Mouse (Mus musculus) mature B cell (primary cell): ENCODE measurements around the gene Tsc22d2.

Experiments
- in situ Hi-C: fragments of 300-500 bp; cut with MboI; formaldehyde crosslinking; loops from 2 replicates; pipeline ENCODE4 v1.14.3; 2019

Gene Tsc22d2

DNA sequence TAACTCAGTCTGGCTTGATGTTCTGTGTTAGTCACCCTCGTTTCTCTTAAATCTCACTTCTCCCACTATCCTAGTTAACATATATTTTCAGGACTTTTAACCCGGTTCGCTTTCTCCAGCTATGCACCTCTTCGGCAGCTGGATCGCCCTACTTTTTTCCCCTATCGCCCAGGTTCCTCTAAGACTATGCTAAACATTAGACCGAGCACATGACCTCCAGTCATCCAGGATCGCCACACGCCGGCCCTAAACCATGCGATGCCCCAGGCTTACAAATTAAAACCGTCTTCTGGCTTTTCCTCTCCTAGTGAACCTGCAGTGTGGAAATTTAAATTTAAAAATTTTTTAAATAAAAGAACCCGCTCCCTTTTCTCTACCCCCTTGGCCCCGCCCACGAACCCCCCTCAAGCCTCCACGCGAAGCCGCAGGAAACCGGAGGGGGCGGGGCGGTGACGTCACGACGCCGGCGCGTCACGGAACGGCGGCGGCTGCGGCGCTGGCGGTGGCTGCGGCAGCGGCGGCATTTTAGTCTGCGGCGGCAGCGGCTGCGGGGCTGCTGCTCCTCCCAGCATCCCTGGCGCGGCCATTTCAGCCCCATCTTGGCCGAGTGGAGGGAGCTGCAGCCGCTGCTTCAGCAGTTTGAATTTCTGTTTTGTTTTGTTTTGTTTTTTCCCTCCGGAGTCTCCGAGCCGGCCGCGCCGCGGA lies at the start of gene Tsc22d2:
TSS of gene Tsc22d2 (plus strand) at position 482 of the 705 bp plus-strand sequence.
- in situ Hi-C loops, result no loop called here

DNA sequence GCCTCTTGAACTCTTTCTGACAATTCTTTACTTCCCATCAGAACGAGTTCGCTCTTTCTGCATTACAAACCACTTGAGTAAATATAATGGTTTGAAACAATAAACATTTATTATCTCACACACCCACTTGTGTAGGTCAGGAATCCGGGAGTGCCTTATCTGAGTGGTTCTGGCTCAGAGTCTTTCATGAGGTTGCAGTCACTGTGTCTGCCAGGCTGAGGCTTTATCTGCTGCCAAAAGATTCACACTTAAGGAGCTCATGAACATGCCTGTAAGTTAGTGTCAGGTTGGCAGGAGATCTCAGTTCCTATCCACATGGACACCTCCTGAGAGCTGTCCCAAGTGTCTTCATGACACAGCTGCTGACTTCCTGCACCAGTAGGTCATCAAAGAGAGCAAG lies 47.8 kb upstream of the Tsc22d2 start:
- in situ Hi-C loops, result no loop called here

DNA sequence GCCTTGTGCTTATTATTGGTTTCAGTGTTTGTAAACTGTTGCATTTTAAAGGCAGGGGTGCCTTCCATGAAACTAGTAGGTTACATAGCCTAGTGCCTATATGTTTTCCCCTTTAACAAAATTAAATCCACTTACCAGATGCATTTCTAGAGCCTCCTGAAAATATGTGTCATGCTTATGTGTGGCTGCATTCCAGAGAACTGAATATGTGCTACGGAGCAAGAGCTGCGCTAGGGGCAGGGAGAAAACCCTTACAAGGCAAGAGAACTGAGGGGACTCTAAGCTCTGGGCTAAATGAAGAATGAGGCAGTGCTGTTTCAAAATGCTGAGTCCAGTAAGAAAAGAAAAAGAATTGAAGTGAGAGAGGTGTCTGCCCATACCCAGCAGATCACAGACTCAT lies 43.7 kb upstream of the Tsc22d2 start:
- in situ Hi-C loops, result no loop called here

DNA sequence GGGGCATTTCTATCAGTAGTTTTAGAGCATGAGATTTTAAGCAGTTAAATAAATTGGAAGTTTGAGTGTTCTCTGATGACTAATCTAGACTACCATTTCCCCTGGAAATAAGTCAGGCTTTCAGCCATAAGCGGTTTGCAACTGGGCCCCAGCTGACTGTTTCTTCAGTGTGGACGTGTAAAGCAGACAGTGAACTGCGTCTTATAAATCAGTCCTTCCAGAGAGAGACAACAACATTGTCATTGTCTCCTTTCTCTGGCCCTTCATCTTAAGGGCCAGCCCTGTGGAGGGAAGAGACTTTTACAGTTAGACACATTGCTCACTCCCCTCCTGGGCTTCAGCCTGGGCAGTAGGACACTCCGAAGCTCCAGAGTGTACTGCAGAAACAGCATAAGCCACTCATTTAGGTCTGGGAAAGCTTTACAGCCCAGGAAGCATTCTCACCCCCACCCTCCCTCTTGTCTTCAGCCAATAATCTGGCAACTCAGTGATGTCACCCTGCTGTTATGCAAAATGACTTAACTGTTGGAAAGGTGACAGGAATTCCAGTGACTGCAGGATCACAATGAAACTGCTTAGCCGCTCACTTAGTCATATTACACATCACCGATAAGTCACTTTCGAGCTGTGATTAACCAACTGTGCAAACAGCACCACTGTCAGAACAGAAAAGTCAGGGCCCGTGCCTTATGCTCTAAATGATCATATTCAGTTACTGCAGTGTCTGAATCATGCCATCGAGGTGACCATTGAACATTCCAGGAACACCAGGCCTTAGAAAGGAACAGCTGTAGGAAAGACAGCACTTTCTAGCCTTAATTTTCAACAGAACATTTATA lies 42.2 kb upstream of the Tsc22d2 start:
- in situ Hi-C loops, result no loop called here

DNA sequence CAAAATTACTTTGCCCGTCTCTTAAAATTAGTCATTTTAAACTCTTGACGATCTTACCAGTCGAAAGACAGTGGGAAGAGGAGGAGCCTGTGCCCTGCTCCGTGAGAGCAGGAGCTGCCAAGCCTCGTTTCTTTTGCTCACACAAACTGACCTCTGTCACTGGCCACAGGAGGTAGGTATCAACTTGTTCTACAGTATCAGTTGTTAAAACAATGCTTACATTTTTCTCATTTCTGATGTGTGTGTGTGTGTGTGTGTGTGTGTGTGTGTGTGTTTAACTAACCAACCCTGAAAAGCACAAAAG lies 41.7 kb upstream of the Tsc22d2 start:
- in situ Hi-C loops, result no loop called here

DNA sequence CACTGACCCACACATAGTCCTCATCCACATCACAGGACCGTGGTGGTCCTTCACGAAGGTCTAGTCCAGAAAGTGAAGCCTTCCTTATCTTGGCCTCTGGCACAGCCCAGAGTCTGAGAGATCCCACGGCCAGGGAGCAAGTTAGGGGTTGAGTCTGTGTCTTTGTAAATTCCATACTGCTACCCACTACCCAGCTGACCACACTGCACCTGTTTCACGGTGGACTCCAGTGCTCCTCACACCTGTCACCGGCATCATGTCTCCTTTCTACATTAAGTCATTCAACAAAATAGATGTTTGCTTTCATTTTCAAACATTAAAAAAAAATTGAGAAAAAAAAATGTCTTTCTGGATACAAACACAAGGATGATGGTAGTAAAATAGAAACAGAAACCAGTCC lies 40.2 kb upstream of the Tsc22d2 start:
- in situ Hi-C loops, result no loop called here

DNA sequence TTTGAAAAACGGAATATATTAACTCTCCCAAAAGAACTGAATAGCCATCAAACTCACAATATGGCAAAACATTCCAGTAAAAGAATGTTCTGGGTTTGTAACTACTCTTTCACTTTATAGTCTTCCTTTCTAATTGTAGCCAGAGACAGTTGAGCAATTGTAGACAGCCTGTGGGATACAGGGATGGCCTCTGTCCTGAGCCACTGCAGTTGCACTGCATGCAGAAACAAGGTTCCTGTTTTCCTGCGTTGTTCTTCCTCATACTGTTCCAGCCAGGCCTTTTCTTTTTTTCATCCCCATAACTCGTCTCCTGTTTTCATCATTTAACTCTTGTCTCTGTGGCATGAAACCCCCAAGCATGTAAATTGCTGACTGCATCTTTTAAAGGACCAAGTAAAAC lies 37.8 kb upstream of the Tsc22d2 start:
- in situ Hi-C loops, result no loop called here

DNA sequence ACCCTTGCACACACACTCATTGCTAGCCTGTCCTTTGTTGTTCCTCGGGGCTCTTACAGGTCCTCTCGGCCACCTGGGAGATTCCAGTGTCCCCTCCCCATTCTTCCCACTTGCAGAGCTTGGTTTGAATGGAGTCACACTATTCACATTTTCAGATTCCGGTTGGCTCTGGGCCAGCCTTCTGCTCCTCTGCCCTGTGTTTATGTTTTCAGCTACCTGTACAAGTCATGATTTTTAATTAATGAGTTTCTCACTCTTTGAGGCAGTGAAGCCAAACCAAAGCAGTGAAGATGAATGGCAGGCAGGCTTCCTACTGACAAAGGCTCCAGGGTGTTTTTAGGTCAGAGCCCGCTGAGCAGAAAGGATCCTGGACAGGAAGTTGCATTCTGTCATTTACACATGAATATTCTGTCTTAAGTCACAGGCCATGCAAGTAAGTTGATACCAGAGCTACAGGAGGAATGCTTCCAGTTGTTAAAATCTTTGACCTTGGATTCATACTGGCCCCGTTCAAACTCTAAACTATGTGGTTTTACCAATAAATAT lies 36.9 kb upstream of the Tsc22d2 start:
- in situ Hi-C loops, result no loop called here

DNA sequence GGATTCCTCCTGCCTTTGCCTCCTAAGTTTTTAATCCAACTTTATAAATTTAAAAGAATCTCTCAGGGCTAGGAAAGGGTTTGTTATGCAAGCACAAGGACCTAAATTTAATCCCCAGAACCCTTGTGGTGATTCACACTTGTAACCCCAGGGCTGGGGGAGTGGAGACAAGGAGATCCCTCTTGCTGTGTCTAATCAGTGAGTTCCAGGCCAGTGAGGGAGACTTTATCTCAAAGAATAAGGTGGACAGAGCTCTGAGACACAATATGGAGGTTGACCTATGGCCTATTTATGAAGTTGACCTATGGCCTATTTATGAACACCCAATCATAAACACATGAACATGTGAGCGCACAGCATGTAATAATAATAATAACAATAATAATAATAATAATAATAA lies 31.8 kb upstream of the Tsc22d2 start:
- in situ Hi-C loops, result no loop called here

DNA sequence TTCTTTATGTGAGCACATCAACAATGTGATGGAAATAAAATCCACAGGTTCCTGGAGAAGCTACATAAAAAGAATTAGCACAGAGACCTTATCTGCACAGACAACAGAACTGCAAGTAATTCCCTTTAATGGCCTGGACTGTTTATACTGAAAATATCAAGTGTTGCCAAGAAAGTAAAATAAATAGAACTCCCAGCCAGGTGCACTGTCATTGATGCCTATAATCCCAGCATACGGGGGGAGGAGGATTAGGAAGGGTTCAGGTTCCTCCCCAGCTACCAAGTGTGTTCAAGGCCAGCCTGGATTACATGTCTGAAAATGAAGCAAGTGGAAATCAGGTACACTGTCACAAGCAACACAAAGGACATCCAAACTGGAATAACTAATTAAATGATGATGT lies 29.5 kb upstream of the Tsc22d2 start:
- in situ Hi-C loops, result no loop called here

DNA sequence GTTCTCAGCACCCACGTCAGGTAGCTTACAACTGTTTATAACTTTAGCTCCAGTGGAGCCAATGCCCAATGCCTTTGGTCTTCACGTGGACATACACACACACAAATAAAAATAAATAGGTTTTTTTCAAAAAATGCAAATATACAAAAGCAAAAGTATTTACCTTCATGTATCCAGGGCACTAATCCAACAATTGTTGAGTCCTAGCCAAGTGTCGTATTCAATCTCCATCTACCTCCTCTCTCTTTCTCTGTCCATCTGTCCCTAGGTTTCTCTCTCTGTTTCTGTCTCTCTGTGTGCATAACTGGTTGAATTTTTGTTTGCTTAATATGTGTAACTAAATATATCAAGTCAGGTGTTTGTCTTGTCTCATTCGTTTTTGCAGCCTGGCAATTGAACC lies 25.8 kb upstream of the Tsc22d2 start:
- in situ Hi-C loops, result no loop called here

DNA sequence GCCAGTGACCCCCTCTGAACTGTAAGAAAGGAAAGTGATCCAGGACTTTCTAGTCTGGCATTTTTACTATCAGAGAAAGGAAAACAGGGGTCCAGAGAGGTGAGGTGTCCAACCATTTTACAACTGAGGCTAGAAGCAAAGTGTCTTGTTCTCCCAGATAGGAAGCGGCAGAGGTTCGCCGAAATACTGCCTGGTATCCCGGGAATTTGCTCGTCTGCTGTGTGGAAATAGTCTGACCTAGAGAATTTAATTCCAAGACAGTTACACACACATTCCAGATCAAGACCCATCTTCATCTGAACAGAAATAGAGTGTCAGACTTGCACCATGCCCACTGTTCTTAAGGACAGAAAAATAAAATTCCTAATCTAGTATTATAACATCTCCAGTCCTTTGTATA lies 16.0 kb upstream of the Tsc22d2 start:
- in situ Hi-C loops, result no loop called here

DNA sequence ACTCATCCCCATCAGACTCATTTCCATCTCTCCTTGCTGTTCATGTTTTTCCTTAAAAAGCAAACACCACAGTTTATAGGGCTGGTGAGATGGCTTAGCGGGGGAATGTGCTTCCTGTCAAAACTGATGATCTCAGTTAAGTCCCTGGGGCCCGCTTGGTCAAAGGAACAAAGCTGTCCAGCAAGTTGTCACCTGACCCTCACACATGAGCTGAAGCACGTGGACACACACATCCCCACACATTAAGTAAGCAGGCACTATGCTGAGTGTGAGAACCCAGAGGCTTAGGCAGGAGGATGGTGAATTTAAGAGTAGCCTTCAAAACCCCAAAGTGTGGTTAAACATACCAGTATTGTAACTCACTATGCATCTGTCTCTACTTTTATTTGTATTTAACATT lies 14.6 kb upstream of the Tsc22d2 start:
- in situ Hi-C loops, result no loop called here

DNA sequence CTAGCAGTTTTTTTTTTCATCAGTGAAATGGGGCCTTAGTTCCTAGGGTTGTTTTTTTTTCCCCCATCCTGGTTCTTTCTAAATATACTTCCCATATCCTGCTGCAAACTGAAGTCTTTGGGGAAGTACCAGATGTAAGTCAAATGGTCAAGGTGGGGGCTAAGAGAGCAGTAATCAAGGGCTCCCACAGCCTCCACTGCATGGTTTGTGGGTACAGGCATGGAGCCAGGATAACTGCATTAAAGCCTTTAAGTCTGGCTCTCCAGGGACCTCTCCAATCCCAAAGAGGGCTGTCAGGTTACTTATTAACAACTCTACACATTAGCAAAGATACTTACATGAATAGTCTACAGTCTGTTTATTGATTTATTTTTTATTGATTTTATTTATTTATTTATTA lies 2.8 kb upstream of the Tsc22d2 start:
- in situ Hi-C loops, result no loop called here

DNA sequence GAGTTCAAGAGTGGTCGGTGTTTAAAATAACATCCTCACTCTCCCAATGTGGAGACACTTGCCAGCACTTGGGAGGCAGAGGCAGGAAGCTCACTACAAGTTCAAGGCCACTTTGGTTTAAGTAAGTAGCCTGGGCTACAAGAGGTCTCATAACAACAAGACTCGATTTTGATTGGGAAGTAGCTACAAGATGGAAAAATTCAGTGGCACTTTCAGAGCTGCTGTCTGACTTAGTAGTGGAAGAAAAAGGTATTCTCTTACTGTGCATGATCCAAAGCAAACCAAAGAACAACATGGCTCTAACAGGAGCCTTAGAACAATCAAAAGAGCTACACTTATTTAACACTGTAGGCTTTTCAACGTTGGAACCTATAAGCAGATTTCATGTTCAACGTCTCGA lies 844 bp upstream of the Tsc22d2 start:
- in situ Hi-C loops, result no loop called here

DNA sequence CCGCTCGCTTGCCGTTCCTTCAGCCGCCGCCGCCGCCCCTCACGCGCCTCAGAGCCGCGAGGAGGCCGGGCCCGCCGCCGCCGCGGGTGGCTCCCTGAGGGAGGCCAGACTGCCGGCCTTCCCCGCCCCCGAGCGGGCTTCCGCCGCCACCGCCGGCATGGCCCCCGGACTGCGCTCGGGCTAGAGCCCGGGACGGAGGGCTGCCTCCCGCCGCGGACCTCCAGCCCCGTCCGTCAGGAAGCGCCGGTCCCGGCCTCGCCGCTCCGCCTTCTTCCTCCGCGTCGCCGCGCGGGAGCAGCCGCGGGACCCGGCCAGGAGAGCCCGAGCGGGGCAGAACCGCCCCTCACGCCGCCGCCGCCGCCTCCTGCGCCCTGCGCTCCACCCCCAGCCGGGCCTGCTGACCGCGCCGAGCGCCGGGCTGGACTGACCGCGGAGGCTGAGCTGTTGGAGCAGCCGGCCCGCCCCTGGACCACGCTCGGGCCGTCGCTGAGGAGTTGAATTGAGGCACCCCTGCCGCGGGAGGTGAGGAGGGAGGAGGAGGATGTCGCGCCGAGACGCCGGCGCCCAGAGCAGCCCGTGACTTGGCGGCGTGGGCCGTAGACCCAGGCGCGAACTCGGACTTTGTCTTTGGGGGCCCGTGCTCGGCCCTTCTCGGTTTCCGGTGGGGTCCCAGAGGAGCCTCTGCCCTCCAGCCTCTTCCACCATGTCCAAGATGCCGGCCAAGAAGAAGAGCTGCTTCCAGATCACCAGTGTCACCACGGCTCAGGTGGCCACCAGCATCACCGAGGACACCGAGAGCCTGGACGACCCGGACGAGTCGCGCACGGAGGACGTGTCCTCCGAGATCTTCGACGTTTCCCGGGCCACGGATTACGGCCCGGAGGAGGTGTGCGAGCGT lies 720 bp downstream of the Tsc22d2 start:
- in situ Hi-C loops, result no loop called here

DNA sequence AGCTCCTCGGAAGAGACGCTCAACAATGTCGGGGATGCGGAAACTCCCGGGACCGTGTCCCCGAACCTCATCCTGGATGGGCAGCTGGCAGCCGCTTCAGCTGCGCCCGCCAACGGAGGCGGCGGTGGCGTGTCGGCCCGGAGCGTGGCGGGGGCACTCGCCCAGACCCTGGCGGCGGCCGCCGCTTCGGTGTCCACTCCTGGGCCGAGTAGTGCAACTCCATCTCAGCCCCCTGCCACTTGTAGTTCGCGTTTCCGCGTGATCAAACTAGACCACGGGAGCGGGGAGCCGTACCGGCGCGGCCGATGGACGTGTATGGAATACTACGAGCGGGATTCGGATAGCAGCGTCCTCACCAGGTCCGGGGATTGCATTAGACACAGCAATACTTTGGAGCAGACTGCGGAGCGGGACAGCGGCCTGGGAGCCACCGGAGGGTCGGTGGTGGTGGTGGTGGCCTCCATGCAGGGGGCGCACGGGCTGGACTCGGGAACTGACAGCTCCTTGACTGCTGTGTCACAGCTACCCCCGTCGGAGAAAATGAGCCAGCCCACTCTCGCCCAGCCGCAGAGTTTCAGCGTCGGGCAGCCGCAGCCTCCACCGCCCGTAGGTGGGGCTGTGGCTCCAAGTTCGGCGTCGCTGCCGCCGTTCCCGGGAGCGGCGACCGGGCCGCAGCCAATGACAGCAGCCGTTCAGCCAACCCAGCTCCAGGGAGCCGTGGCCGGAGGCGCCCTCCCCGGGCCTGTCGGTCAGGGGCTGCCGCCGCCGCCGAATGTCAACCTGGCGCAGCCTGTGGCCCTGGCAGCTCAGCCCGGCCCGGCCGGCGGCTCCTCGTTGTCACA lies 1.6 kb downstream of the Tsc22d2 start:
- in situ Hi-C loops, result no loop called here

DNA sequence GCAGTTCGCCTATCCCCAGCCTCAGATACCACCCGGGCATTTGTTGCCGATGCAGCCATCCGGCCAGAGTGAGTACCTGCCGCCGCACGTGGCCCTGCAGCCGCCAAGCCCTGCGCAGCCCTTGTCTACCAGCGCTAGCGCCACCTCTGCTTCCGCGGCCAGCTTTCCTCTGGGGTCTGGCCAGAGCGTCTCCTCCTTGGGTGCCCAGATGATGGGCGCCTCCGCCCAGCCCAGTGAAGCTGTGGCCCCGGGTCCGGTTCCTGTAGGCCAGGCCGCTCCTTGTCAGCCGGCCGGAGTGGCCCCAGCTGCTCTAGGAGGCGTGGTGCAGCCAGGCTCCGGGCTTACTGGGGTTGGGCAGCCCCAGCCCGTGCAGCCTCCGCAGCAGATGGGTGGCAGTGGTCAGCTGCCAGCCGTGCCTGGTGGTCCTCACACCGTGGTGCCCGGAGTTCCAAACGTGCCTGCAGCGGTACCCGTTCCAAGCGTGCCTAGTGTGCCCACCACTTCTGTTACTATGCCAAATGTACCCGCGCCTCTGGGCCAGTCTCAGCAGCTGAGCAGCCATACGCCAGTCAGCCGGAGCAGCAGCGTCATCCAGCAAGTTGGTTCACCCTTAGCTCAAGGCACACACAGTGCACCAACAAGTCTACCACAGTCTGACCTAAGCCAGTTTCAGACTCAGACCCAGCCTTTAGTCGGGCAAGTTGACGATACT lies 2.4 kb downstream of the Tsc22d2 start:
- in situ Hi-C loops, result no loop called here

DNA sequence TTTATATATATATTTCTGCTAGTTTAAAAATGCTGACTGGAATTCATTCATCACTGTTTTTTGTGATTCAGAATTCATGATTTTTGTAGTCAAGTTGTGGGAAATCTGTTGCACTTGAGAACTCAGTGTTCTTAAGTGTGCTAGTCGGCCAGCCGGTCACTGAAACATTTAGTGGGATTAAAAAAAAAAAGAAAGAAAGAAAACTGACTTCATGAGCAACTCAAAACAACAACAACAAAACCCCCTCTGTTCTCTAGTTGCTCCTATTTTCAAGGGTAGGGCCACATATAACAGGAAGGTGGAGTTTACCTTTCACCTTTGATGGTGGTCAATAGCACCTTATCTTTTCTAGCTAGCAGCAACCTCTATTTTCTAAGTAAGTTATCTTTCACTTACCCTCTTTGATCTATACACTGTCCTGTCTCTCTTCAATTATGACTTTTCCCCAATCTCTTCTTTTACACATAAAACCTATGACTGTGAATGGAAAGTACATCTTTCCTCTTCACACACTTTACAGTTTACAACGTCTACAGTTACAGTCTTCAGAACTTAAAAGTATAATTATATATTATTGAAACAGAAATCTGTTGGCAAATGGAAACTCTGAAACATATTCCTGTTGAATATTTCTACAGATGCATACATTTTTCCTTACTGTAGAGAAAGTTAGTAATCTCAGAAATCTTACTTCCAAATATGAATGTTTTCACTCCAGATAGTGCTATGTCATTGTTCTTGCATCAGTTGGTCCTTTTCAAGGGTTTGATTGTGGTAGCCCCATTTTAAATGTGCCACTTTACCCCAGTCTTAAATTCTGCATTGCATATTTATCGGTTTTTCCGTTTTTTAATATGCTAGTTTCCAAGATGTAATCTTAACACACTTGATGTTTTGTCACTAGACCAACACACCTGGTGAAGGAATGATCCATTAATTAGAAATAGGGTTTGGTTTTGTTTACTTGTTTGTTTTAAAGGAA lies 4.5 kb downstream of the Tsc22d2 start:
- in situ Hi-C loops, result no loop called here

DNA sequence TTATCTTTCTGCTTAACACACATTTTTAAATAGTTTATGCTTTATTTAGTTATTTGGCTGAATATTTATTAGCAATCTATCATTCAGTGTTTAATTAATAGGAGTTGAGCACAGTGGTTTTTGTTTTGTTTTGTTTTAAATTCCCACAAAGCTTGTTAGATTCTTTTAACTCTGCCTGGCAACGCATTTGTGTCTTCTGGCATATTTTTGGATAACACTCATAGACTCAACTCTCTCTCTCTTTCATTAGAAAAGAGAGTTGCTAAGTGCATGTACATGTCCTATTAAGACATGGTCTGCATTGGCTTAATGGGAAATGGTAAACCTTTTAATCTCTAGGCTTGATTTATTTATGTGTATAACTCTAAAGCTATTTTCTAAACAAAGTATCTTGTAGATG lies 14.3 kb downstream of the Tsc22d2 start:
- in situ Hi-C loops, result no loop called here
